Mouse (Mus musculus) thymus, adult 2 months (tissue): ENCODE measurements around the gene Mrgpra1. TPM values are rescaled to one million over a fixed set of nuclear protein-coding genes. Genes with fewer than 3 reads are reported as not detected.
"Not testable (repeated sequence)": the region's sequence is repeated elsewhere in the genome, so short reads cannot be mapped to it uniquely, and the experiment has no call there.

Experiments
- DNase-seq: peaks from one replicate; pipeline ENCODE4 v3.0.0; 2021
- H3K27ac ChIP-seq: fragments of 200-500 bp; 2 replicates; pipeline ENCODE4 v1.5.1; 2012; ENCODE audit warnings: low read length, control low read depth; ENCODE audit not compliant: control insufficient read depth, insufficient read depth
- H3K27me3 ChIP-seq: fragments of 200-500 bp; 2 replicates; pipeline ENCODE4 v1.6.1; 2012; ENCODE audit warnings: mild to moderate bottlenecking, low read length, moderate library complexity, mixed read lengths; ENCODE audit not compliant: control insufficient read depth, insufficient read depth
- H3K36me3 ChIP-seq: fragments of 200-500 bp; 2 replicates; pipeline ENCODE4 v1.6.1; 2012; ENCODE audit warnings: mild to moderate bottlenecking, low read length, moderate library complexity; ENCODE audit not compliant: control insufficient read depth, insufficient read depth
- H3K4me1 ChIP-seq: fragments of 200-500 bp; replicated peaks from 2 replicates; pipeline ENCODE4 v1.6.1; 2012; ENCODE audit warnings: low read length; ENCODE audit not compliant: control insufficient read depth, insufficient read depth
- H3K4me3 ChIP-seq: fragments of 200-500 bp; 2 replicates; pipeline ENCODE4 v1.5.1; 2012; ENCODE audit warnings: mild to moderate bottlenecking, low read length, control low read depth, moderate library complexity; ENCODE audit not compliant: control insufficient read depth, insufficient read depth
- CTCF ChIP-seq: fragments of 200-500 bp; IDR thresholded peaks from 2 replicates; pipeline ENCODE4 v1.5.1; 2012; ENCODE audit warnings: mild to moderate bottlenecking, control low read depth, low read length, moderate library complexity, borderline replicate concordance; ENCODE audit not compliant: control insufficient read depth, poor library complexity, insufficient read depth; ENCODE audit errors: extremely low read depth
- POLR2A ChIP-seq: fragments of 200-500 bp; IDR thresholded peaks from 2 replicates; pipeline ENCODE4 v1.6.1; 2012; ENCODE audit warnings: mild to moderate bottlenecking, low read length, control low read depth, moderate library complexity; ENCODE audit not compliant: control insufficient read depth, poor library complexity, insufficient read depth; ENCODE audit errors: extremely low read depth
- WGBS: fragments of 180-500 bp; shearing (Covaris S2); methylation state at CpG from one replicate; pipeline ENCODE4 v1.1.7; 2018; 5-methylcytosine and 5-hydroxymethylcytosine counted together
- polyA plus RNA-seq: library from polyadenylated mRNA; depleted of rRNA; stranded (reverse); fragments of >200 nt; gene quantifications from 2 replicates; pipeline ENCODE4 v1.2.3, GENCODE M21; 2012; rRNA removed

Mrgpra1 gene
- polyA plus RNA-seq, 1 experiment = 0.22 TPM

GRCm38 (mm10) chr7:47312289-47312688 is 41.8 kb downstream of the Mrgpra1 start:
- Histone ChIP-seq H3K36me3 (no peaks in the 10 kb centered on the region), H3K4me3 (no peak overlapping the region), H3K4me1 (no peaks in the 10 kb centered on the region), H3K27me3 (no peaks in the 10 kb centered on the region), H3K27ac (no peak overlapping the region)
- DNase-seq = no peak
- TF ChIP-seq POLR2A (no peak), CTCF (no peak)
- 37% methylated on average over 4 of the region's 4 CpGs for WGBS

GRCm38 (mm10) chr7:47309855-47310254 is 44.2 kb downstream of the Mrgpra1 start:
- 95% methylated on average over 10 of the region's 10 CpGs for WGBS
- no peak overlapping the region for H3K4me3 ChIP-seq
- no peaks in the 10 kb centered on the region for H3K4me1 ChIP-seq
- no peaks in the 10 kb centered on the region for H3K27me3 ChIP-seq
- no peak for DNase-seq
- no peaks in the 10 kb centered on the region for H3K36me3 ChIP-seq
- no peak overlapping the region for H3K27ac ChIP-seq
- TF ChIP-seq CTCF (no peak), POLR2A (no peak)

GRCm38 (mm10) chr7:47304661-47305060 is 49.4 kb downstream of the Mrgpra1 start:
- not testable (repeated sequence) for DNase-seq, H3K27ac ChIP-seq, H3K4me3 ChIP-seq, H3K36me3 ChIP-seq, H3K4me1 ChIP-seq, H3K27me3 ChIP-seq
- 94% methylated on average over 5 of the region's 6 CpGs for WGBS

GRCm38 (mm10) chr7:47299612-47300011 is 54.4 kb downstream of the Mrgpra1 start:
- not testable (repeated sequence) for H3K4me3 ChIP-seq, H3K27me3 ChIP-seq, DNase-seq, H3K36me3 ChIP-seq, H3K27ac ChIP-seq, H3K4me1 ChIP-seq

Other genes starting within 250 kb of the Mrgpra1 start
- 1.3 and 2.2 TPM in 2 replicates for gene Ptpn5, start 220.6 kb downstream of the Mrgpra1 start, polyA plus RNA-seq
- not detected in 2 replicates for gene Mrgpra6, start 149.3 kb downstream of the Mrgpra1 start, polyA plus RNA-seq
- gene Mrgpra9, start 101.4 kb downstream of the Mrgpra1 start, polyA plus RNA-seq = 0.19 TPM in 1 of 2 replicates, not detected in the other
- gene Mrgpra2a, start 97.9 kb upstream of the Mrgpra1 start, polyA plus RNA-seq = 0.30 TPM in 1 of 2 replicates, not detected in the other
- 0.30 and 0.78 TPM in 2 replicates for gene Mrgpra2b, start 174.6 kb upstream of the Mrgpra1 start, polyA plus RNA-seq
- gene Mrgpra3, start 247.1 kb upstream of the Mrgpra1 start, polyA plus RNA-seq = not detected in 2 replicates